Mouse (Mus musculus): ENCODE results near the gene Tmem30a. TPM values are rescaled to one million over a fixed set of nuclear protein-coding genes. Genes with fewer than 3 reads are reported as not detected.

Tmem30a gene
- 10 to 100 TPM; 53.8 to 60.6 TPM for total RNA-seq (2021)

DNA sequence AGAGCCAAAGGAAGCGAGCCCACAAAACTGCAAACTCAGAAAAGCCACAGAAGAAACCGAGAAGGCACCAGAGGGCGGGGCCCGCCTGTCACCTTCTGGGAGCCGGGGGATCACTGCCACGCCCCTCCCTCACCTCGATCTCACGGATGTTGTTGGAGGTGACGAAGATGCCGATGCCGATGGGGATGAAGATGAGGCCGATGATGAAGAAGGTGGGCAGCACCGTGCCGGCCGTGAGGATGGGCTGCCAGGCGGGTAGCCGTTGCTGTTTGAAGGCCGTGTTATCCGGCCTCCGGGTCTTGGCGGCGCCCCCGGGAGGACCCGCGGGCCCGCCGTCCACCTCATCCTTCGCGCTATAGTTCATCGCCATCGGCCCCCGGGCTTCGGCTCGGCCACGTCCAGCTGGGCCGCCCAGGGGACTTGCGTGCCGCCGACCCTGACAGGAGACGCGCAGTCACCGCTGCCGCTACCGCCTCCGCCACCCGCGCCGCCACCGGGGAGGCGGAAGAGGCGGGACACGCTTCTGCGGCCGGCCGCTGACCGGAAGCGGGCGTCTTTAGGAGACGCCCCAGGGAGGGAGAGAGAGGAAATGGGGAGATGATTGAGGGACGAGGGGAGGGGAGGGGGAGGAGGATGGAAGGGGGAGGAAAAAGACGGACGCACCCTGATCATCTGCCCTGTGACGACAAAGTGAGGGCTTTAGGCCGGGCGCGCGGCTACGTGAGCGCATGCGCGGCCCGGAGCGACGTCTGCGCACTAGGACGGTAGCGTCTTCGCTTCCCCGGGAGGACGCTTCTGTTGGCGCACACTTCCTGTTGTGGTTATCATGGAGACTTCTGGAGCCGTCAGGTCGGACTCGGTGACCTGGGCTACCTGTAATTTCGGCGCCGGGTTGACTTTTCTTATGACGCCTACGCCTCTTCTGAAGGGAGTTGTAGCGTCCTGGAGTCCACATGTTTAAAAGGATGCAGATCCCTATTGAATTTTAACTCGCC is at the start of gene Tmem30a:
Gene Tmem30a (minus strand): TSS at position 667 of the 995 bp plus-strand sequence.
- peak; percentile 91 for DNase-seq (ENCODE audit: low spot score)

DNA sequence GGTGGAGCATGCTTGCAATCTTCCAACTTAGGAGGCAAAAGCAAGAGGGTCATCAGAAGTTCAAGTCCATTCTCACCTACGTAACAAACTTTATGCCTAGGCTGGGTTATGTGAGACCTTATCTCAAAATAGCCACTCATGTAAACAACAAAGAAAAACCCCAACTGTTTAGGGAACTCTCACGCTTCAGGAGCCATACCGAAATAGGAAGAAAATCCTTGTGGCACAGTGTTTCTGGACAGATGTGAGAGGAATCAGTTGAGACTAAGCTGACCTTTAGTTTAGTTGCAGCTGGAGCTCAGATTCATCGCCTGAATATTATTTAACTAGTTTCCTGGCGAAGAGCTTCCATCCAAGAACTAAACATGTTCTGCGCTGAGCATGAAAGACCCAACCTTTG is 49.3 kb upstream of the Tmem30a start:
- no peak for DNase-seq (ENCODE audit: low spot score)
- intact Hi-C loops (cut with DNase I) = no loop called here

More for the DNA sequence above, at the start of gene Tmem30a:
- intact Hi-C loops (cut with DNase I) = loop anchor here (2.0 kb wide), 1 partner anchor 34 kb away; the partner anchor contains the start of gene Cox7a2

DNA sequence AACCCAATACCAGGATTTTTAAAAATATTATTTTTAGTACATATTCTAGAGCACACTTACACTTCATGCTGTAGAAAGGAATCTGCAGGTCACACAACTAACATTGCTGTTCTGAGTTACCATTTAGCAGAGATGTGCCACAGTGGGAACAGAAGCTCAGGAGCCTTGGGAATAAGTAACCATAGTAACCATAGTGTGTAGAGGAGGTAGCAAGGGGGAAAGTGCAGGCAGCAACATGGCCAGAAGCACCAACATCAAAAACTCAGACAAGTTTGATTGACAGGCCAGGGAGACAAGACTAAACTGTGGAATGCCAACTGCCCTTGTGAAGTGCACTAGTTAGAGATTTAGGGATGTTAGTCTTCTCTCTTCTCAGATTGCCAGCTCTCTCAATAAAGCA is 48.7 kb upstream of the Tmem30a start:
- intact Hi-C loops (cut with DNase I) = no loop called here
- no peak for DNase-seq (ENCODE audit: low spot score)

DNA sequence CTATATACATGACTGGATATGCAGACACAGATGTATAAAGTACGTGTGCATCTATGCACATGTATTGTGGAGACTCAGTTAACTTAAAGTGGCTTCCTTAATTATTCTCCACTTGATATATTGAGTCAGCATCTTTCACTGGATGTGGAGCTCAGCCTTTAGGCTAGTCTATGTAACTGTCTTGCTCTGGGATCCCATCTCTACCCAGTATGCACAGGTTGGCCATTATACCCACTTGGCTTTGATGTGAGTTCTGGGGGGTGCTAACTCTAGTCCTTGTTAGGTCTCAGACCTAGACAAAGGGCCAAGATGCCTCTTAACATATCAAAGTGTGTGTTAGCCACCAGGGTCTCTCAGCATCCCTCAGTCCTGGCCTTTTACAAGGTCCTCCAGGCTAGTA is 38.0 kb upstream of the Tmem30a start:
- no peak for DNase-seq (ENCODE audit: low spot score)
- intact Hi-C loops (cut with DNase I) = no loop called here

DNA sequence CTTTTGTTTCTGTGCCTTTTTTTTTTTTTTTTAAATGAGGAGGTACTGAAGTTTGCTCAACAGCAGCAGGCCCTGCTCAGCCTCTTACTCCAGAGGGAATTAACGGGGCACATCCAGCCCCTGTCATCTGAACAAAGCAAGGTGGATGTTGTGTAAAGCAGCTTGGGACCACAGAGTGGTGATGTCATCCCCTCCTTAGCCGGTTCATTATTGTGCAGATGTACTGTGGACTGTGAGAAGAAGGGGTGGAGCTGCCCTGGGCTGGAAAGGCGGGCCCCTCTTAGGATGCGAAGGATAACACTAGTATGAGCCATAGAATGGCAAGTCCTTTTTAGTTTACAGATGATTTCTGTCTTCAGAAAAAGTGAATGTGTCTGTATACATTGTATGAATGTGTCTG is 37.6 kb upstream of the Tmem30a start:
- no peak for DNase-seq (ENCODE audit: low spot score)
- intact Hi-C loops (cut with DNase I) = no loop called here

DNA sequence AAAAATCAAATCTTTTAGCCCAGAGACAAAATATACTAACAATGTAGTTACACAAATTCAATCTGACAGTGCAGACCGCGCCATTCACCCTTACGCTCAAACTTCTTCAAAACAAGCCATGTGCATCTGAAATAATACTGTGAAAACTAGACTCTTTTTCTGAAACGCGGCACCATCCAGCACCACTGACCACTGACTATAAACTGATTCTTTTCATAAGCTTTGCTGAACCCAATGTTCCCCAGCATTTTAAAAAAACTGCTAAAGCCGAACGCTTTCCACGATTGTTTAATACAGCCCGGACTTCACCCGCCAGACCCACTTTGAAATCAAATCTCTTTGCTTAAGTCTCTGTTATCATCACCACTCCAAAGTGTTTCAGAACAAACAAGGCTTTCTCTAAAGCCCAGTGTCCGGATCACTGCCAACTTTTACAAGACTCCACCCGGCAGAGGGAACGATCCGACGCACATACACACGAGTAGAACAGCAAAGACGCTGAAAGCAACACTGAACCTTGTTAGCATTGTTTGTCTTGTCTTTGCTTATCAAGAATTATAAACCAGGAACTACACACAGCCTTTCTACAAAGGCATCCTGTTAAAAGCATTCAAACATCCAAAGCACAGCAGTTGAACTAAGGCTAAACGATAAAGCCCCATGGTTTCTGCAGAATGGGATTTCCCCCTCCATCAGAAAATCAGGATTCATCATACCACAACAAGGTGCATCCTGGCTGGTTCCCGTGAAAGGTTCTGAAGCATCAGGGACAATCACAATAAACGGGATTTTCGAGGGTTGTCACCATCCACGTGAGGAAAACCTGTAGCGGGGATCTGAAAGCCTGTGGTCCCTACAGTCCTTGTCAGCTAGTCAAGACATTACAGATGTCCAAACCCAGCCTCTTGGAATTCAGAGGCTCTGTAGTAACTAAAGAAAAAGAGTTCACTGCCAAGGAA is 36.8 kb upstream of the Tmem30a start:
- no peak for DNase-seq (ENCODE audit: low spot score)
- intact Hi-C loops (cut with DNase I) = no loop called here

DNA sequence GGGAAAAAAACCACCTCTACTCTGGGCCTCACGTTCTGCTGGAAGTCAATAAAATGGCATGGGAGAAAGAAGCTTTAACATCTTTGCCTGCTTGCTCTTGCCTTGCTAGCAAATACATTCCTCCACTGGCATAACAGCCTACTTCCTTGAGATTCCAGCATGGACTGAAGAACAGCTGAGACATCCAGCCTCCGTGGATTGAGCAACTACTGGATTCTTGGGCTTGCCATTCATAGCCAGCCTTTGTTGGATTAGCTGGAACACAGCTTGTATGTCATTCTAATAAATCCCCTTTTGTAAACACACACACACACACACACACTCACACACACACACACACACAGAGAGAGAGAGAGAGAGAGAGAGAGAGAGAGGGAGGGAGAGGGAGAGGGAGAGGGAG is 33.8 kb upstream of the Tmem30a start:
- intact Hi-C loops (cut with DNase I) = no loop called here

DNA sequence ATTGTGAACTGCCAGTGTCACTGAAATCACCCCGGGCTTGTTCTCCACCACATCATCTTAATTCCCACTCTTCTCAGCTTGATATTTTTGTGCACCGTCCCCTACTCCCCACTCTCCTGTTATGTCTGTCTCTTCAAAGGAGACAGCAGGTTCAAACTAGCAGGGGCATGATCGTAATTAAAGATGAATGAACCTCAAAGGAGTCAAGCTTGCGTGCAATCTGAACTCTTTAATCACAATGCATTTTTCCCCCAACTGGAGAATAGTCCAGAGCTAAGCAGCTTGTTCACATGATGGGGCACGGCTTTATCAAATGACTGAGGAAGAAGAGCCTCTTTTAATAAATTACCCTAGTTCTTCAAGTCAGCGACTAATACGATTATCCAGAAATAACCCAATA is 32.2 kb upstream of the Tmem30a start:
- intact Hi-C loops (cut with DNase I) = no loop called here
- DNase-seq (ENCODE audit: low spot score) = no peak

More for the DNA sequence above, 33.8 kb upstream of the Tmem30a start:
- no peak for DNase-seq (ENCODE audit: low spot score)

DNA sequence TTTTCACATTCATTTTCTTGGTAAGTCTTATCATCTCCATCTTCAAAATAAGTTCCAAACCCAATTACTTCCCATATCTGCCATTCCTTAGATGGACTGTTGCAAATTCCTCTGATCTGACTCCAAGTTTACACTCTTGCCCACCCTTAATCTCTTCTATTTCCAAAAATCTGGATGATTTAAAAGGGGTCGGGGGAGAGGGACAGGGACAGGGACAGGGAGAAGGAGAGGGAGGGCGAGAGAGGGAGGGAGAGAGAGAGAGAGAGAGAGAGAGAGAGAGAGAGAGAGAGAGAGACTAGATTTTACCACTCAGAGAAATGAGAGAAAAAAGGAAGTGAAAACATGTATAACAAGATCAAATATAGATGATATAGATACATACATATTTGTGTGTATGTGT is 30.5 kb upstream of the Tmem30a start:
- intact Hi-C loops (cut with DNase I) = no loop called here
- no peak for DNase-seq (ENCODE audit: low spot score)

DNA sequence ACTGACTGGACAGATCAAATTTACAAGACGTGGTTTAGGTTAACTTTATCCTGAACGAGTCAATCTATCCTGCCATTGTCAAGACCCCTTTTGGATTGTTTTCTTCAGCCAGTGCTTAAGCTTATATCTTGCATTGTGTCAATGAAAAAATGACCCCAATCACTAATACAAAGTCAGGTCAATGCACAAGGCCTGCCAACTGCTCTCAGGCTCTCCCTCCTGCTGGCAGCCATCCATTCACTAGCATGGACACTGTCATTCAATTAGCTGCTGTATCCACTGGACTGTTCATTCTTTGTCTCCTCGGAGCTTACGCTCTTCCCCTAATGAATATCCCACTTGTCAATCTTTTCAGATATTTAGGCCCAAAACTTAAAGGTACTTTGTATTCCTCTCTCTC is 30.1 kb upstream of the Tmem30a start:
- no peak for DNase-seq (ENCODE audit: low spot score)
- intact Hi-C loops (cut with DNase I) = no loop called here

DNA sequence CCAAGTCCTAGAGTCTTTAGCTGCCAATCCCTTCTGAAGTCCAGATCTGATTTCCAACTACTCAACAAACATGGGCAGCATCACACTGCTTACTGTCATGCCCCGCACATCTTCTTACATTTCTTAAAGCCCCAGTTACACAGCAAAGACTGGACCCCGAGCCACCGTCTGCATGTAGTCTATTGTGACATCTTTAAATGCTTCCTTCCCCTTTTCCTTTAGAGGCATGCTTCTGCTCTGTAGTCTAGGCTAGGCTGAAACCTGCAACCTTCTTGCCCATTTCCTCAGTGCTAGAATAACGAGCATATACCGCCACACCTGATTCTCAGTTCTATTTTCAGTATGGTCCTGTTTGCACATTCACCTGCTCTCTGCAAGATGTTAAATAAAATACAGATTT is 23.2 kb upstream of the Tmem30a start:
- intact Hi-C loops (cut with DNase I) = no loop called here
- DNase-seq (ENCODE audit: low spot score) = no peak

DNA sequence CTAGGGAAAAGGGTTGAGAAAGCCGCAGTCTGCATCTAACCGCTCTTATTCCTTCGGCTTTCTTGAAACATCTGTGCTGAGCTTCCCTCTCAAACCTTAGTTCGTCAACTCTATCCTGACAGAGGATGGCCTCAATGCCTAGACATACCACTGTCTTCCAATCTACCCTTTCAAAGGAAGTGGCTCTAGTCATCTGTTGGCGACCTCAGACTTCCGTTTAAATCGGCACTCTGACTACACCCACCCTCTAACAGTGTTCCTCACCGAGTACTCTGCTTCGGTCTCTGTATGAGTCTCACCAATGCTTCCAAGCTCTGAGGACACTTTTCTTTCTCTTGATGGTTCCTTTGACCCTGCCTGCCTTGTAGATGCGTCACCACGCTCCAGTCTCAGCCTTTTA is 22.7 kb upstream of the Tmem30a start:
- DNase-seq (ENCODE audit: low spot score) = no peak
- intact Hi-C loops (cut with DNase I) = no loop called here

DNA sequence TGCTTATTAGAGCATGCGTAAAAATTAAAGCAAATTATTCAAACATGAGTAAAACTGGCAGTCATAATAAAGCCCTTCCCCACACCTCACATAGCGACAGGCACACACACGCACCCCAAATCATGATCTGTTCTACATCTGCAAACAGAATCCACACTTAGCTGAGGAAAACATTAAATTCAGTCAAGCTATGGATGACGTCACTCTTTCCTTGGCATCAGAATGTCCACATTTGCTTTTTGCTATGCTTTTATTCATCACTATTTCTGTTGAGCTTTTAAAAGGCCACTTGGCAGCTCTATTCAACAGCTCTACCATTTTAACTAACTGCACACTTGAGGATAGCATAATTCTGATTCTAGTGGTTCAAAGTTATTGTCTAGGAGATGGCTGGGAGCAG is 21.3 kb upstream of the Tmem30a start:
- intact Hi-C loops (cut with DNase I) = no loop called here
- DNase-seq (ENCODE audit: low spot score) = no peak

DNA sequence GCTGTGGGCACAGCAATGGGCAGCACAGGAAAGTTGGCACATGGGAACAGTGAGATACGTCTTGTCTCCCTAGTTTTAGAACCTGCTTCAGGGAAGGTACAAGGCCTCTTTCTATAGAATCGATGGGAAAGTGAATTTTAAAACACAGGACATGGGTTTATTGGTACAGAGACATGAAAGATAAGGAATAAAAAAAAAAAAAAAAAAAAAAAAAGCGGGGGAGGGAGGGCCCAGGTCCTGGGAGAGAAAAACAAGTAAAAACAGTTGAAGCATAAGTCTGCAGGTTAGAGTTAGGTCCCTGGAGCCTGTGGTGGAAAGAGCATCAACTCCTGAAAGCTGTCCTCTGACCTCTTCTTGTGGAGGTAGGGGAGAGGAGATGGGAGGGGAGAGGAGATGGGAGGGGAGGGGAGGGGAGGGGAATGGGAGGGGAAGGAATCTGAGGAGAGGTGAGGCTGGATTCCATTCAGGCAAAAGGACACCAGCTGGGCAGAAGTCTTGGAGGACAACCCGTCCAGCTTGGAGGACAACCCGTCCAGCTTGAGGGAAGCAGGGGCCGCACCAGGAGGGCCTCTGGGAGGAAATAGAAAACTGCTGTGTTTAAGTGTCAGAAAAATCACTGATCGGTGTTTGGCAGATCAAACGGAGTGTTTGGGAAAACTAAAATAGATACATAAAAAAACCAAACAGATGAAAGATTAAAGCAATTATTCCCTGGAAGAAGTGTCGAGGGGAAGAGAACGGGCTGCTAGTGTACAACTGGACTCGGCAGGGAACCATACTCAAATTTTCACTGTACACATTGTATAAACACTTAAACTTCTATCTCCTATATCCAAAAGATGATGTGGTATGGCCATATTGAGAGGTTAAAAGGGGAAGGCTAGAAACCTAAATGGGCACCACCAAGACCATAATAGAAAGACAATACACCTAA is 17.9 kb upstream of the Tmem30a start:
- no peak for DNase-seq (ENCODE audit: low spot score)
- intact Hi-C loops (cut with DNase I) = no loop called here

DNA sequence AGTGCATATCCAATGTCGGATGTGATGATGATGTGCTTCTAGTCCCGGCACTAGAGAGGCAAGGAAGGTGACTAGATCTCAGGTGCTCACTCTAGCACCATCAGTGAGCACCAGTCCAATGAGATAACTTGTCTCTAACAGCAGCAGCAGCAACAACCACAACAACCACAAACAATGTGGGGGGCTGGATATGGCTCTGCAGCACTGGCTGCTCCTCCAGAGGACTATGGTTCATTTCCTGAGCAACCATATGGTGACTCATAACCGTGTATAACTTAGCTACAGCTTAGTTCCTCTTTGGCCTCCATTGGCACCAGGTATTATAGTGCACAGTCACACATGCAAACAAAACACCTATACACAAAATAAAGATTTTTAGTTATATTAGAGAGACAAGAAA is 17.2 kb upstream of the Tmem30a start:
- no peak for DNase-seq (ENCODE audit: low spot score)
- intact Hi-C loops (cut with DNase I) = no loop called here

DNA sequence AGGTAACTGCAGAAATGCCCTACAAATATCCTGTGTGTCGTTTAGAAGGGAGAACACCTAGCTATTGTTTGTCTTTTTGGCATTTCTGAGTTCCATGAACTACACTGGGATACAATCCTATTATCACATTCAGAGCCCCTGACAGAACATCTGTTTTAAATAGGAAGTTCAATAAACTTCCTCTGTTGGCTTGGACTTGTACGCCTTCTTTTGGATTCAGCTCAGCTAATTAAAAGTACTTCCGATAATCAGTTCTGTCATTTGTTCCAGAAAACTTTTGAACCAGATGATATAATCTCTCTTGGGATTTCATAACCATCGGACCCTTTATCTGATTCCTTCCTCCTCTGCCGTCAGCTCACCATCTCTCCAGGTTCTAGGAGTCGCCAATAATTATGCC is 16.1 kb upstream of the Tmem30a start:
- intact Hi-C loops (cut with DNase I) = no loop called here
- DNase-seq (ENCODE audit: low spot score) = no peak

DNA sequence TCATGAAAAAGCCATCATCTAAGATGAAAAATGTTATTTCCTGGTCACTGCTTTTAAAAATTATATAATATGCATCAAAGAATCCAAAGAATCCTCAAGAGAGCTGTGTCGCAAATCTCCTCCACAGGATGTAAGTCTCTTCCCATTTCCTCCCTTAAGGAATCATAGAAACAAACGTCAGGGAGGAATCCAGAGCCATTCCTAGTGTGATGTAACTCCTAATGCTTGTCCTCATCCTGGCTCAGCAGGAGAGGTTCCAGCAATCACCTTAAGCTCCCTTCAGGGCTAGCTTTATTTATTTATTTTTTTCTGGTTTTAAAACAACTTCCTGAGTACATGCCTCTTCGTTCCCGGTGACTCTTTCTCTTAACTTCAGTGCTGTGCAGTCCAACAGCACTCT is 13.9 kb upstream of the Tmem30a start:
- intact Hi-C loops (cut with DNase I) = loop anchor here (1.0 kb wide), 1 partner anchor 195 kb away; no protein-coding TSS in a partner anchor
- DNase-seq (ENCODE audit: low spot score) = no peak

DNA sequence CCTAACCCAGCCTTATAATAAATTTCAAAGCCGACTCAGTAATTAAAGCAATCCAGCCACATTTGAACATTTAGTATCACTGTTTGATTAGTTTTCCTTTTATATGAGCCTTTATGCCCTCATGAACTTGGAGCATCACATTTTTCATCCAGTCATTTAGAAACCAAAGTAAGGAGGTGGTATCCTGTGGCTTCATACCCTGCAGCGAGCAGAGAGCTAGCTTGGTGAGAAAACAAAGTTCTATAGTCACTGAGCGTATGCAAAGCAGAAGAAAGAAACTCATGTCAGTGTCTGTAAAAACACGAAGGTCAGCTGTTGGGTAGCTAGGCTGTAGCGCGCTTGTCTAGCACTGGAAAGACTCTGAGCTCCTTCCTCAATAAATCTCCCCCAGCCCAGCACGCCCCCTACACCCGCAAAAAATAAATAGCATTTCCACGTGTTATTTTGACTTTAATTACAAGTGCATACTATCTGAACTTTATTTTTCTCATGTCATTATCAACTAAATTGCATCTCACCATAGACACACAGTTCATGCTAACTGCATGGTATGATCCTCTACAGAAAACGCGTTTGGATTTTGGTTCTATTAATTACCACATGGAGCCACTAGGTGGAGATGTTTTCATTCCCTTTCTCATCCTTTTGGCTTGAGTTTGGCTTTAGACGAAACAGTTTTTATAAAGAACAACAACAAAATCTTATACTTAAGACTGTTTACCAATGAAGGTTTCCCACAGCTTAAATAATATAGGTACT is 13.2 kb upstream of the Tmem30a start:
- DNase-seq (ENCODE audit: low spot score) = no peak
- intact Hi-C loops (cut with DNase I) = loop anchor here (1.0 kb wide), 1 partner anchor 196 kb away; no protein-coding TSS in a partner anchor

DNA sequence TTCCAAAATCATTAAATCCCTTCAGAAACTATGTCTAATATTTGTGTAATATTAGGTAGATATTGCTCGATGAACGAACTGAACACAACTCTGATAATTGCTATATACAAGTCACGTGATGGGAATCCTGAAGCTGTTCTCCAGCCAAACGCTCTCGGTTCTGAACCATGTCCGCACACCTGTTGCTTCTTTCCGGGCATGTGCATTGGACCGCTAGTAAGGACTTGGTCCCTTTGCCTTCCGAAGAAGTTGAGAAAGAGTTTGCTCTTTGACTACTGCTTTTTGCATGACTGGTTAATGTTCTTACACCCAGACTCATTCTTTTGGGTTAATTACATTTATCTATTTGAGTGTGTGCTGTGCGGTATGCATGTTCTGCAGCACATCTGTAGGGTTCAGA is 12.1 kb upstream of the Tmem30a start:
- no peak for DNase-seq (ENCODE audit: low spot score)
- intact Hi-C loops (cut with DNase I) = no loop called here
